23 mouse cellular contexts compared by ENCODE assay signal in genomic region chr8:95215709-95216360, GRCm38 (mm10). TPM values are rescaled to one million over a fixed set of nuclear protein-coding genes. Genes with fewer than 3 reads are reported as not detected.
DNase-seq lines count a peak whose midpoint lies in the region; ATAC-seq and TF ChIP-seq lines count a peak whose summit lies in the region.
"Had no signal": no experiment of that assay in that cellular context is flagged by ENCODE, and none has a peak within 500 bp of the region (broad histone marks: within the 10 kb centered on the region; RNA-seq: fewer than 3 reads in every experiment).

No protein-coding gene starts in this region.

- TF ChIP-seq CTCF in kidney, adult 2 months (conservative IDR thresholded peaks at IDR 0.05; ENCODE audit: insufficient read depth, insufficient read length, low read depth, low read length), result no peak; the same call in 1 of the 2 replicates

- DNase-seq in adrenal gland, postnatal 14 days, result peak; percentile 39
- no peak for DNase-seq in adrenal gland, adult 8-10 months
- peak; percentile 35 for DNase-seq in kidney, adult 2 months
- no peak for DNase-seq in kidney, adult 18-20 months
- peak; percentile 31 for DNase-seq in midbrain, embryonic 11.5 days (ENCODE audit: low spot score, missing footprints)
- peak; percentile 58 for DNase-seq in skeletal muscle tissue, adult 2 months (ENCODE audit: low read depth, low spot score)
- DNase-seq in left cerebral cortex, postnatal 4 days, result no peak
- DNase-seq: adrenal gland, postnatal 36 days; cerebellum, adult 18-20 months; cerebellum, postnatal 25 days; gastrocnemius, postnatal 10 days; liver; lung, adult 18-20 months; lung, postnatal 14 days; right cerebral cortex, adult 18-20 months; thymus, adult 18-20 months had no signal

- H3K4me2 ChIP-seq in midbrain, embryonic 11.5 days, result no peak overlapping the region
- no peak overlapping the region for H3K4me2 ChIP-seq in midbrain, embryonic 15.5 days
- H3K4me2 ChIP-seq: embryonic facial prominence, embryonic 15.5 days; heart, embryonic 15.5 days had no signal

- no peaks in the 10 kb centered on the region for H3K4me1 ChIP-seq in kidney, adult 2 months (ENCODE audit: control insufficient read depth, insufficient read depth, low read length)
- H3K4me1 ChIP-seq in midbrain, embryonic 11.5 days (ENCODE audit: control insufficient read depth, insufficient read depth, low read length), result no peaks in the 10 kb centered on the region
- no peaks in the 10 kb centered on the region for H3K4me1 ChIP-seq in midbrain, embryonic 15.5 days
- H3K4me1 ChIP-seq: embryonic facial prominence, embryonic 15.5 days had no signal

- 41% methylated on average over 11 of the region's 11 CpGs for WGBS in kidney, adult 2 months
- WGBS in midbrain, embryonic 11.5 days, result 62% methylated on average over 11 of the region's 11 CpGs
- WGBS in midbrain, embryonic 15.5 days, result 56% methylated on average over 11 of the region's 11 CpGs

- H3K4me3 ChIP-seq in kidney, adult 2 months (ENCODE audit: insufficient read depth, low read depth, low read length), result no peak overlapping the region
- H3K4me3 ChIP-seq in midbrain, embryonic 11.5 days (ENCODE audit: low read depth, low read length), result no peak overlapping the region
- no peak overlapping the region for H3K4me3 ChIP-seq in midbrain, embryonic 15.5 days
- H3K4me3 ChIP-seq: embryonic facial prominence, embryonic 15.5 days; heart, embryonic 15.5 days had no signal

- no peak overlapping the region for H3K9ac ChIP-seq in midbrain, embryonic 11.5 days (ENCODE audit: low read length)
- H3K9ac ChIP-seq in midbrain, embryonic 15.5 days, result no peak overlapping the region
- H3K9ac ChIP-seq: embryonic facial prominence, embryonic 15.5 days; heart, embryonic 15.5 days had no signal

- no peak for ATAC-seq in midbrain, embryonic 11.5 days (ENCODE audit: low FRiP score)
- ATAC-seq in midbrain, embryonic 15.5 days (replicated peaks), result no peak
- ATAC-seq: activated CD4-positive, CD25-positive, alpha-beta regulatory T cell, adult 4 months; CD4-positive, CD25-positive, alpha-beta regulatory T cell, adult 4 months; midbrain, embryonic 16.5 days had no signal

- no peaks in the 10 kb centered on the region for H3K27me3 ChIP-seq in kidney, adult 2 months (replicated peaks; ENCODE audit: control insufficient read depth, insufficient read depth, low read length)
- no peaks in the 10 kb centered on the region for H3K27me3 ChIP-seq in midbrain, embryonic 11.5 days (ENCODE audit: control insufficient read depth, insufficient read depth, low read length)
- H3K27me3 ChIP-seq in midbrain, embryonic 15.5 days (replicated peaks), result no peaks in the 10 kb centered on the region
- H3K27me3 ChIP-seq: embryonic facial prominence, embryonic 15.5 days; heart, embryonic 15.5 days had no signal

- no peak overlapping the region for H3K27ac ChIP-seq in kidney, adult 2 months (ENCODE audit: insufficient read depth, low read depth, low read length)
- no peak overlapping the region for H3K27ac ChIP-seq in midbrain, embryonic 11.5 days (ENCODE audit: low read depth, low read length)
- H3K27ac ChIP-seq in midbrain, embryonic 15.5 days, result no peak overlapping the region
- H3K27ac ChIP-seq: embryonic facial prominence, embryonic 15.5 days; heart, embryonic 15.5 days had no signal

- TF ChIP-seq POLR2A in kidney, adult 2 months (IDR thresholded peaks at IDR 0.05; ENCODE audit: low read depth, low read length), result no peak

- H3K36me3 ChIP-seq in kidney, adult 2 months (ENCODE audit: control insufficient read depth, insufficient read depth, low read length), result no peaks in the 10 kb centered on the region
- H3K36me3 ChIP-seq in midbrain, embryonic 11.5 days (ENCODE audit: control insufficient read depth, insufficient read depth, low read length), result no peaks in the 10 kb centered on the region
- H3K36me3 ChIP-seq in midbrain, embryonic 15.5 days (replicated peaks), result no peaks in the 10 kb centered on the region
- H3K36me3 ChIP-seq: embryonic facial prominence, embryonic 15.5 days; G1E; heart, embryonic 15.5 days had no signal

- H3K9me3 ChIP-seq in midbrain, embryonic 11.5 days (ENCODE audit: control insufficient read depth, low read length), result no peaks in the 10 kb centered on the region
- no peaks in the 10 kb centered on the region for H3K9me3 ChIP-seq in midbrain, embryonic 15.5 days
- H3K9me3 ChIP-seq: embryonic facial prominence, embryonic 15.5 days; G1E; heart, embryonic 15.5 days had no signal

- intact Hi-C loops in left cerebral cortex, postnatal 4 days (cut with DNase I), result no loop called here

RNA-seq across cellular contexts. Expression of gene Kifc3, which starts 13.2 kb away (rescaled TPM):
- total RNA-seq in adrenal gland, postnatal 14 days (2021), result 94.1 and 104 TPM in 2 replicates
- 100 to 1,000 TPM; 165 to 259 (median 182) TPM for total RNA-seq in adrenal gland, adult 8-10 months (2022)
- 92.3 and 100 TPM in 2 replicates for polyA plus RNA-seq in kidney, adult 2 months (2012; rRNA removed)
- polyA plus RNA-seq in midbrain, embryonic 11.5 days (2014; fragmentation: Nextera tagmentation; extraction: Ambion mirVana), result 2.3 and 3.6 TPM in 2 replicates
- 29.8 and 33.9 TPM in 2 replicates for polyA plus RNA-seq in midbrain, embryonic 15.5 days (2015; fragmentation: Nextera tagmentation; extraction: Ambion mirVana)
- total RNA-seq in left cerebral cortex, postnatal 4 days (2021), result 10 to 100 TPM; 63.7 to 65.7 TPM
- polyA plus RNA-seq: CD4-positive, CD25-positive, alpha-beta regulatory T cell, adult 4 months; G1E had no signal

Comparison
In these comparisons a context has a peak if more than half of its experiments do, and no peak if none do; other contexts are left out.
1. DNase-seq: peak in adrenal gland, postnatal 14 days (single experiment), kidney, adult 2 months (single experiment), midbrain, embryonic 11.5 days (single experiment) and skeletal muscle tissue, adult 2 months (single experiment); none in adrenal gland, adult 8-10 months (single experiment), kidney, adult 18-20 months (single experiment) and left cerebral cortex, postnatal 4 days (single experiment).